Mouse (Mus musculus) neural tube, embryonic 15.5 days (tissue): ENCODE results near the gene Gng7. TPM values are rescaled to one million over a fixed set of nuclear protein-coding genes. Genes with fewer than 3 reads are reported as not detected.

Source experiments
- ATAC-seq: fragments of 200-750 bp; cut with Nextera tagmentation; 2 replicates; pipeline ENCODE4 v1.8.0; 2017; ENCODE audit warnings: mild to moderate bottlenecking, moderate TSS enrichment, moderate library complexity; ENCODE audit not compliant: low FRiP score
- H3K27ac ChIP-seq: fragments of 300-500 bp; sonication (generic); replicated peaks from 2 replicates; pipeline ENCODE4 v1.5.1; 2015; ENCODE audit warnings: mild to moderate bottlenecking, inconsistent platforms
- H3K27me3 ChIP-seq: fragments of 300-500 bp; sonication (generic); replicated peaks from 2 replicates; pipeline ENCODE4 v1.6.1; 2015; ENCODE audit warnings: inconsistent platforms
- H3K36me3 ChIP-seq: fragments of 300-500 bp; sonication (generic); 2 replicates; pipeline ENCODE4 v1.6.1; 2015; ENCODE audit warnings: inconsistent platforms
- H3K4me1 ChIP-seq: fragments of 300-500 bp; sonication (generic); 2 replicates; pipeline ENCODE4 v1.6.1; 2015; ENCODE audit warnings: inconsistent platforms
- H3K4me2 ChIP-seq: fragments of 300-500 bp; sonication (generic); 2 replicates; pipeline ENCODE4 v1.6.1; 2015; ENCODE audit warnings: inconsistent platforms, mild to moderate bottlenecking, moderate library complexity
- H3K4me3 ChIP-seq: fragments of 300-500 bp; sonication (generic); replicated peaks from 2 replicates; pipeline ENCODE4 v1.5.1; 2015; ENCODE audit warnings: mild to moderate bottlenecking, inconsistent platforms
- H3K9ac ChIP-seq: fragments of 300-500 bp; sonication (generic); replicated peaks from 2 replicates; pipeline ENCODE4 v1.6.1; 2015; ENCODE audit warnings: mild to moderate bottlenecking, inconsistent platforms
- H3K9me3 ChIP-seq: fragments of 300-500 bp; sonication (generic); replicated peaks from 2 replicates; pipeline ENCODE4 v1.6.1; 2016; ENCODE audit warnings: inconsistent platforms
- WGBS: fragments of 180-500 bp; shearing (Covaris S2); methylation state at CpG from one replicate; pipeline ENCODE4 v1.1.7; 2015; ENCODE audit warnings: mixed read lengths; 5-methylcytosine and 5-hydroxymethylcytosine counted together
- polyA plus RNA-seq: library from polyadenylated mRNA; unstranded; fragments of >200 nt; fragmentation: Nextera tagmentation; extraction: Ambion mirVana; gene quantifications from 2 replicates; pipeline ENCODE4 v1.2.1, GENCODE M21; 2015

Gene Gng7
- polyA plus RNA-seq, 1 experiment from 2014 or later: 24.9 TPM

- peak overlapping the region; percentile 95 for H3K4me2 ChIP-seq
- no peak overlapping the region for H3K9ac ChIP-seq
- H3K36me3 ChIP-seq: peaks cover 52% of the 10 kb centered on the region
- ATAC-seq: no peak
- H3K9me3 ChIP-seq: no peaks in the 10 kb centered on the region
- WGBS: 89% methylated on average over 19 of the region's 19 CpGs
- peak overlapping the region; percentile 65 for H3K27ac ChIP-seq
- H3K27me3 ChIP-seq: no peaks in the 10 kb centered on the region
- peaks cover 31% of the 10 kb centered on the region for H3K4me1 ChIP-seq
- H3K4me3 ChIP-seq: peak overlapping the region; percentile 95; the same call in 1 of the 2 replicates
These were observed 113.1 kb downstream of the Gng7 start for GRCm38 (mm10) chr10:80901409-80902272.

GRCm38 (mm10) chr10:80900318-80901247 is 114.2 kb downstream of the Gng7 start, which contains the start of gene Timm13:
TSS of gene Timm13 (minus strand) at chr10:80900969.
- peak; percentile 94 for ATAC-seq
- Histone ChIP-seq H3K9ac (peak within 1 kb of the TSS; percentile 93), H3K4me2 (peak within 1 kb of the TSS; percentile 95), H3K36me3 (peaks cover 42% of the 10 kb centered on the region), H3K4me3 (peak within 1 kb of the TSS; percentile 95), H3K4me1 (peaks cover 31% of the 10 kb centered on the region), H3K27me3 (no peaks in the 10 kb centered on the region), H3K27ac (peak within 1 kb of the TSS; percentile 95), H3K9me3 (no peaks in the 10 kb centered on the region)
- under 1% methylated on average over 72 of the region's 72 CpGs for WGBS

- Histone ChIP-seq H3K9me3 (no peaks in the 10 kb centered on the region), H3K4me1 (peaks cover 31% of the 10 kb centered on the region), H3K4me3 (peak overlapping the region; percentile 95), H3K27ac (peak overlapping the region; percentile 95), H3K4me2 (peak overlapping the region; percentile 95), H3K9ac (peak overlapping the region; percentile 93), H3K27me3 (no peaks in the 10 kb centered on the region), H3K36me3 (peaks cover 34% of the 10 kb centered on the region)
- 14% methylated on average over 25 of the region's 25 CpGs for WGBS
- no peak for ATAC-seq
These were observed 115.0 kb downstream of the Gng7 start for GRCm38 (mm10) chr10:80899591-80900317.

GRCm38 (mm10) chr10:80899074-80899473 is 115.7 kb downstream of the Gng7 start:
- peaks cover 27% of the 10 kb centered on the region for H3K36me3 ChIP-seq
- no peaks in the 10 kb centered on the region for H3K9me3 ChIP-seq
- H3K4me3 ChIP-seq: peak overlapping the region; percentile 95
- no peak overlapping the region for H3K27ac ChIP-seq
- H3K4me2 ChIP-seq: peak overlapping the region; percentile 95
- peak overlapping the region; percentile 93 for H3K9ac ChIP-seq
- ATAC-seq: no peak
- WGBS: 93% methylated on average over 8 of the region's 8 CpGs
- H3K4me1 ChIP-seq: peaks cover 31% of the 10 kb centered on the region
- H3K27me3 ChIP-seq: no peaks in the 10 kb centered on the region

Other genes with a start within 250 kb of the Gng7 start
- gene Sf3a2, start 216.7 kb downstream of the Gng7 start, polyA plus RNA-seq: 53.3 and 59.8 TPM in 2 replicates
- gene Plekhj1, start 216.3 kb downstream of the Gng7 start, polyA plus RNA-seq: 135 and 146 TPM in 2 replicates
- not detected in 2 replicates for gene Amh, start 209.7 kb downstream of the Gng7 start, polyA plus RNA-seq
- gene Jsrp1, start 201.4 kb downstream of the Gng7 start, polyA plus RNA-seq: 1.2 and 2.5 TPM in 2 replicates
- gene Oaz1, start 188.3 kb downstream of the Gng7 start, polyA plus RNA-seq: 1,221 and 1,325 TPM in 2 replicates
- gene Lingo3, start 170.9 kb downstream of the Gng7 start, polyA plus RNA-seq: 14.6 and 18.6 TPM in 2 replicates
- 226 and 240 TPM in 2 replicates for gene Lsm7, start 159.7 kb downstream of the Gng7 start, polyA plus RNA-seq
- 78.6 and 84.1 TPM in 2 replicates for gene Sppl2b, start 159.7 kb downstream of the Gng7 start, polyA plus RNA-seq
- 0.09 and 0.35 TPM in 2 replicates for gene Tmprss9, start 143.1 kb downstream of the Gng7 start, polyA plus RNA-seq
- 333 and 359 TPM in 2 replicates for gene Timm13, start 114.0 kb downstream of the Gng7 start, polyA plus RNA-seq
- 39.0 and 39.9 TPM in 2 replicates for gene Lmnb2, start 96.7 kb downstream of the Gng7 start, polyA plus RNA-seq
- 9.0 and 11.1 TPM in 2 replicates for gene Gadd45b, start 84.9 kb downstream of the Gng7 start, polyA plus RNA-seq
- gene Diras1, start 10.7 kb upstream of the Gng7 start, polyA plus RNA-seq: 55.3 and 69.4 TPM in 2 replicates
- 43.9 and 47.7 TPM in 2 replicates for gene Slc39a3, start 22.5 kb upstream of the Gng7 start, polyA plus RNA-seq
- gene Sgta, start 45.2 kb upstream of the Gng7 start, polyA plus RNA-seq: 290 and 298 TPM in 2 replicates
- gene Thop1, start 55.1 kb upstream of the Gng7 start, polyA plus RNA-seq: 44.3 and 52.9 TPM in 2 replicates
- gene Creb3l3, start 83.9 kb upstream of the Gng7 start, polyA plus RNA-seq: 0.38 and 0.56 TPM in 2 replicates
- 227 and 241 TPM in 2 replicates for gene Map2k2, start 91.0 kb upstream of the Gng7 start, polyA plus RNA-seq
- 14.8 and 21.0 TPM in 2 replicates for gene Zbtb7a, start 120.3 kb upstream of the Gng7 start, polyA plus RNA-seq
- gene Pias4, start 153.0 kb upstream of the Gng7 start, polyA plus RNA-seq: 52.8 and 57.3 TPM in 2 replicates
- gene Eef2, start 161.7 kb upstream of the Gng7 start, polyA plus RNA-seq: 493 and 549 TPM in 2 replicates
- 65.7 and 70.4 TPM in 2 replicates for gene Dapk3, start 168.1 kb upstream of the Gng7 start, polyA plus RNA-seq
- not detected in 2 replicates for gene 4930442H23Rik, start 168.9 kb upstream of the Gng7 start, polyA plus RNA-seq
- 0.17 and 0.26 TPM in 2 replicates for gene Nmrk2, start 187.1 kb upstream of the Gng7 start, polyA plus RNA-seq
- 64.8 and 91.1 TPM in 2 replicates for gene Atcay, start 215.9 kb upstream of the Gng7 start, polyA plus RNA-seq
- gene Zfr2, start 218.2 kb upstream of the Gng7 start, polyA plus RNA-seq: 27.1 and 31.9 TPM in 2 replicates
- gene Matk, start 238.0 kb upstream of the Gng7 start, polyA plus RNA-seq: 37.1 and 48.3 TPM in 2 replicates